Mouse (Mus musculus) C2C12 (cell line): ENCODE measurements at regions not wholly inside any gene's neighbourhood (a gene's known extent, or its start where the extent isn't known, plus 50 kb on each side); places are given as distances from the start of the nearest gene placed in this dataset.

Source experiments
- H3K27me3 ChIP-seq: one replicate; pipeline ENCODE4 v1.6.1; 2011; ENCODE audit not compliant: control insufficient read depth, insufficient read depth, insufficient read length
- H3K36me3 ChIP-seq: one replicate; pipeline ENCODE4 v1.6.1; 2011; ENCODE audit not compliant: control insufficient read depth, insufficient read depth
- H3K4me3 ChIP-seq: one replicate; pipeline ENCODE4 v1.5.1; 2011; ENCODE audit warnings: mild to moderate bottlenecking, control low read depth; ENCODE audit not compliant: poor library complexity, insufficient read depth, severe bottlenecking
- H3K79me2 ChIP-seq: one replicate; pipeline ENCODE4 v1.6.1; 2011; ENCODE audit not compliant: control insufficient read depth, insufficient read depth
- H3K79me3 ChIP-seq: one replicate; pipeline ENCODE4 v1.6.1; 2011; ENCODE audit warnings: low read depth, control low read depth
- H3ac ChIP-seq: one replicate; pipeline ENCODE3; 2011; ENCODE audit warnings: low read depth; ENCODE audit not compliant: control insufficient read depth, insufficient read length
- CEBPB ChIP-seq: IDR thresholded peaks from one replicate; pipeline ENCODE4 v1.6.1; 2011; ENCODE audit warnings: low read depth, mild to moderate bottlenecking, control low read depth, moderate library complexity
- CTCF ChIP-seq: IDR thresholded peaks from one replicate; pipeline ENCODE4 v1.5.1; 2011; ENCODE audit not compliant: control insufficient read depth, insufficient read depth, insufficient read length
- FOSL1 ChIP-seq: IDR thresholded peaks from one replicate; pipeline ENCODE4 v1.8.0; 2011; ENCODE audit warnings: mild to moderate bottlenecking, low read length; ENCODE audit not compliant: poor library complexity, insufficient read depth, severe bottlenecking
- MAX ChIP-seq: IDR thresholded peaks from one replicate; pipeline ENCODE4 v1.6.1; 2011; ENCODE audit warnings: mild to moderate bottlenecking, control low read depth
- MYOD1 ChIP-seq: IDR thresholded peaks from one replicate; pipeline ENCODE4 v1.6.1; 2011; ENCODE audit warnings: low read depth; ENCODE audit not compliant: control insufficient read depth, insufficient read length
- MYOG ChIP-seq: IDR thresholded peaks from one replicate; pipeline ENCODE4 v1.6.1; 2011; ENCODE audit not compliant: control insufficient read depth, insufficient read length; ENCODE audit errors: extremely low read depth
- USF1 ChIP-seq: IDR thresholded peaks from one replicate; pipeline ENCODE4 v1.6.1; 2011; ENCODE audit warnings: low read depth, mild to moderate bottlenecking, control low read depth, moderate library complexity

GRCm38 (mm10) chr13:107175891-107176290 lies 154.0 kb upstream of the Kif2a start:
- TF ChIP-seq MAX (no peak), USF1 (no peak), MYOG (no peak), FOSL1 (no peak), CTCF (no peak), CEBPB (no peak), MYOD1 (no peak)
- Histone ChIP-seq H3K36me3 (no peaks in the 10 kb centered on the region), H3K4me3 (no peak overlapping the region), H3K79me3 (no peaks in the 10 kb centered on the region), H3K79me2 (no peaks in the 10 kb centered on the region), H3ac (no peak overlapping the region), H3K27me3 (no peaks in the 10 kb centered on the region)

DNA sequence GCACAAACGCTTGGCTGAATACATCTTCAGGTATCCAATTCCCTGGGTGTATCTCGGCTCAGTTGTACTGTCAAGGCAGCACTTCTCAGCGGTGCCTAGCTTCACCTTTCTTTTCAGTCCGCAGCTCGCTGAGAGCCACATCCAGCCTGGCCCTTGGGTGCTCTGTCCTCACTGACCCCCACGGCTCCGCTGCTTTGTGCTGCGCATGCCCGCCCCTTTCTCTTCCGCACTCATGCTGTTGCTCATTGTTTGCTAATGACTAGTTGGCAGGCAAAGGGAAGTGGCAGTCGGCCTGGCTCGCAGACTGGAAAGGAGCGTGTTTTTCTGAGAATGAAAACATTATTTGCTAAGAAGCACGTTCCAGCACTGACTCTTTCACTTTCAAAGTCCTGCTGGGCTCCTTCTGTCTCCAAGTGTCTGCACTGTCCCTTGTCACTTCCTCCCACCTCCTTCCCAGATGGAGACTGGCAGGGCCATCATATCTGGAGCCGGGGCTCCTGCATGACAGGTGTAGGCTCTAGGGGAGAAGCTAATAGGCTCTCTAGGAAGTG lies 146.7 kb upstream of the Kif2a start:
- peaks cover 8% of the 10 kb centered on the region for H3K27me3 ChIP-seq
- H3K4me3 ChIP-seq, result no peak overlapping the region
- TF ChIP-seq CEBPB (no peak), MYOG (no peak), FOSL1 (no peak), USF1 (no peak)
- H3K79me3 ChIP-seq, result no peaks in the 10 kb centered on the region
- no peak overlapping the region for H3ac ChIP-seq
- no peaks in the 10 kb centered on the region for H3K36me3 ChIP-seq
- H3K79me2 ChIP-seq, result no peaks in the 10 kb centered on the region

DNA sequence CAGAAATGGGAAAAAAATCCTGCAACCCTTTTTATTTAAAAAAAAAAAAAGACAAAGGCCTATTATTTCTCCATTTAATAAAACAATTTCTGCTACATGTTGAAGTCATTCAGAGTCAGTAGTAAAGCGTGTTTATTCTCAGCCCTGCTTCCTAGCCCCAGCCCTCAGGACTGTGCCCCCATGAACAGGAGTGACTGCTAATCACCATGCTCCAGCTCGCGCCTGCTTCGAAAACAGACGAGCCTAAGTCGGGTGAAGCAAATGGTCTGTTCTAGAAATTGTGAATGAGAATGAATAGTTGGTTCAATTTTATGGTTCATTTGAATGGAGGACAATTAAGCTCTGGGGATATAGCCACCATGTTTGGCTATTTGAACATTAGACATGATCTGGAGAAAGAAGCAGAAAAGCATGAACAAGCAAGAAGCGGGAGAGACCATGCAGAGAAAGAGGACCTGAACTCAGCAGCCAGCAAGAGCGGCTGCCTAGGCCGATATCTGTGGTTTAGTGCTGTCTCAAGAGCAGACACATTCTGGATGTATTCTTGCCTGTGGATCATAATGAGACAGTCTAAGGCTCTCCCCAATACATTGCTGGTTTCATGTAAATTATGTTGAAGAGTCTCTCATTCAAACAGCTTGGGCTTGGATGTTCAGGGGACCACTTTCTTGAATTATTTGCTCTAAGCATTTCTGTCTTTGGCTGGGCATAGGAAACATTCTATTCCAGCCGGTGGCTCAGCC lies 146.1 kb upstream of the Kif2a start:
- Histone ChIP-seq H3K36me3 (no peaks in the 10 kb centered on the region), H3K27me3 (peaks cover 10% of the 10 kb centered on the region), H3K79me2 (no peaks in the 10 kb centered on the region), H3ac (no peak overlapping the region), H3K4me3 (no peak overlapping the region), H3K79me3 (no peaks in the 10 kb centered on the region)
- TF ChIP-seq CTCF (no peak), FOSL1 (no peak), MYOD1 (no peak), CEBPB (no peak), MAX (no peak), USF1 (no peak), MYOG (no peak)

DNA sequence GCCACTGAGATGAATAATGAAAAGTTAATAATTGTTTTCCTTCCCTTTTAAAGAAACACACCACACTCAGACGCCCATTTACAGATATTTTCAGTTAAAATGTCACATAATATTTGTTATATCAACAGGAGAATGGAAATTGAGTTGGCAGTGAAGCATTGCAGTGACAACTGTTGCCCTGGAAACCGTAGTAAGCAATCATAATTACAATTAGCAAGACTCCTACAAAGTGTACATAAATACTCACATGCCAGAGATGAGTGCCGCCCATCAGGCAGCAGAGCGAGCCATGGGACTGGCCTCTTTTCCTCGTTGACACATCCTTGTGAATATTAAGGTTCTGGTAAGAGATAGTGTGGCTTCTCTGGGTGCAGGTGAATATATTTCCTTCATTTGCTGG lies 129.6 kb upstream of the Kif2a start:
- H3K36me3 ChIP-seq, result no peaks in the 10 kb centered on the region

DNA sequence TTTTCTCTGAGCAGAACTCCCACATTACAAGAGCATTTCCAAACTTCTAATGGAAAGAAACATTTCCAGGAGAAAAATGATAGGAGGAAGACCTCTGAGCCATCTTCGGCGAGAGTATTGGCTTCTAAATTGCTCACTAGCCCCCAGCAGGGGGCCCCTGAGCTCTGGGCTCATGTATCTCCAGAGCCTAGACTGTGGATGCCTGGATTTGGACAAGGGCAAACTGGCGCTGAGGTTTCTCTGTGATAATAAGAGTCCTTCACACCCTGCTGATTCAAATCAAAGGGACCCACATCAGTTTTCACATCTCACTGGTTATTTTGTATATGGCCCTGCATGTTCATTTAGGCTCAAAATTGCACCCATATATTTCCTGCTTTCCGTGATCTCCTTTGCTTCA lies 119.3 kb upstream of the Kif2a start:
- Histone ChIP-seq H3K36me3 (no peaks in the 10 kb centered on the region), H3K79me3 (no peaks in the 10 kb centered on the region), H3K4me3 (no peak overlapping the region), H3K27me3 (no peaks in the 10 kb centered on the region), H3K79me2 (no peaks in the 10 kb centered on the region), H3ac (no peak overlapping the region)
- TF ChIP-seq CEBPB (no peak), USF1 (no peak), MYOD1 (no peak), FOSL1 (no peak), MYOG (no peak), CTCF (no peak), MAX (no peak)

More for the DNA sequence above, 129.6 kb upstream of the Kif2a start:
- TF ChIP-seq MYOG, result no peak
- no peak for TF ChIP-seq MYOD1
- no peak for TF ChIP-seq CEBPB
- TF ChIP-seq CTCF, result no peak
- no peak for TF ChIP-seq MAX
- no peak for TF ChIP-seq FOSL1
- TF ChIP-seq USF1, result no peak
- Histone ChIP-seq H3K27me3 (no peaks in the 10 kb centered on the region), H3K79me2 (no peaks in the 10 kb centered on the region), H3K4me3 (no peak overlapping the region), H3K79me3 (no peaks in the 10 kb centered on the region), H3ac (no peak overlapping the region)

- H3K36me3 ChIP-seq, result no peaks in the 10 kb centered on the region
- no peak overlapping the region for H3K4me3 ChIP-seq
- no peaks in the 10 kb centered on the region for H3K79me2 ChIP-seq
- H3K79me3 ChIP-seq, result no peaks in the 10 kb centered on the region
- H3ac ChIP-seq, result no peak overlapping the region
- H3K27me3 ChIP-seq, result no peaks in the 10 kb centered on the region
- no peak for TF ChIP-seq USF1
- TF ChIP-seq MYOG, result no peak
- no peak for TF ChIP-seq FOSL1
- TF ChIP-seq MYOD1, result no peak
- TF ChIP-seq CTCF, result no peak
- TF ChIP-seq CEBPB, result no peak
- no peak for TF ChIP-seq MAX
Observed at GRCm38 (mm10) chr13:107134125-107134524, 112.2 kb upstream of the Kif2a start.
